Mouse (Mus musculus): ENCODE data around the gene Cd59a.

- TF ChIP-seq GATA1 (IDR thresholded peaks at IDR 0.05; ENCODE audit: borderline replicate concordance, low read length) (no peak), FLI1 (IDR thresholded peaks at IDR 0.05; ENCODE audit: low read length) (no peak)
Measured at GRCm38 (mm10) chr2:104062665-104063064, 32.9 kb upstream of the Cd59a start.

All from megakaryocyte, embryonic 14.5 days (primary cell).